Mouse (Mus musculus) kidney, embryonic 14.5 days (tissue): Measurements from ENCODE around the gene Zfp523. TPM values are rescaled to one million over a fixed set of nuclear protein-coding genes. Genes with fewer than 3 reads are reported as not detected.

Source experiments
- ATAC-seq: fragments of 200-750 bp; cut with Nextera tagmentation; 2 replicates; pipeline ENCODE4 v1.8.0; 2017; ENCODE audit warnings: moderate number of reproducible peaks, mild to moderate bottlenecking, moderate TSS enrichment, moderate library complexity; ENCODE audit not compliant: low FRiP score, low TSS enrichment
- H3K27ac ChIP-seq: fragments of 300-500 bp; sonication (generic); 2 replicates; pipeline ENCODE4 v1.5.1; 2014; ENCODE audit warnings: low read depth, mild to moderate bottlenecking, low read length, moderate library complexity, mixed read lengths
- H3K27me3 ChIP-seq: fragments of 300-500 bp; sonication (generic); 2 replicates; pipeline ENCODE4 v1.6.1; 2014; ENCODE audit warnings: mild to moderate bottlenecking, low read length; ENCODE audit not compliant: control insufficient read depth, insufficient read depth
- H3K36me3 ChIP-seq: fragments of 300-500 bp; sonication (generic); 2 replicates; pipeline ENCODE4 v1.6.1; 2014; ENCODE audit warnings: low read length, mixed read lengths; ENCODE audit not compliant: control insufficient read depth, insufficient read depth
- H3K4me1 ChIP-seq: fragments of 300-500 bp; sonication (generic); 2 replicates; pipeline ENCODE4 v1.6.1; 2014; ENCODE audit warnings: low read length, mixed read lengths; ENCODE audit not compliant: control insufficient read depth, insufficient read depth
- H3K4me2 ChIP-seq: fragments of 300-500 bp; sonication (generic); replicated peaks from 2 replicates; pipeline ENCODE4 v1.6.1; 2014; ENCODE audit warnings: low read depth, mild to moderate bottlenecking, low read length
- H3K4me3 ChIP-seq: fragments of 300-500 bp; sonication (generic); 2 replicates; pipeline ENCODE4 v1.5.1; 2014; ENCODE audit warnings: mild to moderate bottlenecking, low read length
- H3K9ac ChIP-seq: fragments of 300-500 bp; sonication (generic); 2 replicates; pipeline ENCODE4 v1.6.1; 2014; ENCODE audit warnings: low read depth, mild to moderate bottlenecking, low read length, moderate library complexity
- H3K9me3 ChIP-seq: fragments of 300-500 bp; sonication (generic); 2 replicates; pipeline ENCODE4 v1.6.1; 2016; ENCODE audit warnings: low read length; ENCODE audit not compliant: control insufficient read depth
- WGBS: fragments of 180-500 bp; shearing (Covaris S2); extraction: QIAGEN DNeasy Blood & Tissue Kit; methylation state at CpG from one replicate; pipeline ENCODE4 v1.1.7; 2014; 5-methylcytosine and 5-hydroxymethylcytosine counted together
- polyA plus RNA-seq: library from polyadenylated mRNA; unstranded; fragments of >200 nt; fragmentation: Nextera tagmentation; extraction: Ambion mirVana; gene quantifications from 2 replicates; pipeline ENCODE4 v1.2.1, GENCODE M21; 2014

The Zfp523 gene
- 38.0 and 39.7 TPM in 2 replicates for polyA plus RNA-seq

- peak within 1 kb of the TSS; percentile 87 for H3K4me3 ChIP-seq
- H3K36me3 ChIP-seq, result peaks cover 4% of the 10 kb centered on the region; the same call in 1 of the 2 replicates
- H3K9ac ChIP-seq, result peak within 1 kb of the TSS; percentile 97
- peak within 1 kb of the TSS; percentile 94 for H3K27ac ChIP-seq
- WGBS, result under 1% methylated on average over 82 of the region's 82 CpGs
- peaks cover 29% of the 10 kb centered on the region for H3K4me1 ChIP-seq
- H3K9me3 ChIP-seq, result no peaks in the 10 kb centered on the region
- H3K4me2 ChIP-seq, result peak within 1 kb of the TSS; percentile 94
- no peaks in the 10 kb centered on the region for H3K27me3 ChIP-seq
- ATAC-seq, result peak; percentile 82
Measured at GRCm38 (mm10) chr17:28176775-28177539, at the start of gene Zfp523. Gene Zfp523 (plus strand): TSS chr17:28177129.

- Histone ChIP-seq H3K27ac (no peak overlapping the region), H3K4me1 (peaks cover 4% of the 10 kb centered on the region; the same call in 1 of the 2 replicates), H3K4me2 (no peak overlapping the region), H3K36me3 (no peaks in the 10 kb centered on the region), H3K9me3 (no peaks in the 10 kb centered on the region), H3K27me3 (no peaks in the 10 kb centered on the region), H3K9ac (no peak overlapping the region), H3K4me3 (no peak overlapping the region)
- no peak for ATAC-seq
- 90% methylated on average over 5 of the region's 5 CpGs for WGBS
Measured at GRCm38 (mm10) chr17:28129796-28130195, 47.1 kb upstream of the Zfp523 start.

GRCm38 (mm10) chr17:28130391-28131125 lies 46.4 kb upstream of the Zfp523 start:
- no peaks in the 10 kb centered on the region for H3K36me3 ChIP-seq
- no peak overlapping the region for H3K27ac ChIP-seq
- ATAC-seq, result no peak
- H3K4me3 ChIP-seq, result no peak overlapping the region
- no peak overlapping the region for H3K4me2 ChIP-seq
- H3K9me3 ChIP-seq, result no peaks in the 10 kb centered on the region
- 65% methylated on average over 5 of the region's 5 CpGs for WGBS
- peaks cover 4% of the 10 kb centered on the region; the same call in 1 of the 2 replicates for H3K4me1 ChIP-seq
- H3K9ac ChIP-seq, result no peak overlapping the region
- H3K27me3 ChIP-seq, result no peaks in the 10 kb centered on the region

- H3K4me2 ChIP-seq, result no peak overlapping the region
- H3K27me3 ChIP-seq, result no peaks in the 10 kb centered on the region
- no peak for ATAC-seq
- no peak overlapping the region for H3K9ac ChIP-seq
- no peak overlapping the region for H3K4me3 ChIP-seq
- peaks cover 5% of the 10 kb centered on the region for H3K4me1 ChIP-seq
- H3K9me3 ChIP-seq, result no peaks in the 10 kb centered on the region
- H3K36me3 ChIP-seq, result no peaks in the 10 kb centered on the region
- H3K27ac ChIP-seq, result no peak overlapping the region
Measured at GRCm38 (mm10) chr17:28131156-28131555, 45.8 kb upstream of the Zfp523 start.

- no peak overlapping the region for H3K4me2 ChIP-seq
- WGBS, result 9% methylated on average over 14 of the region's 14 CpGs
- H3K4me3 ChIP-seq, result no peak overlapping the region
- H3K9ac ChIP-seq, result no peak overlapping the region
- H3K9me3 ChIP-seq, result no peaks in the 10 kb centered on the region
- no peaks in the 10 kb centered on the region for H3K27me3 ChIP-seq
- H3K4me1 ChIP-seq, result peaks cover 10% of the 10 kb centered on the region
- peak; percentile 34; the same call in 1 of the 2 replicates for ATAC-seq
- H3K36me3 ChIP-seq, result no peaks in the 10 kb centered on the region
- no peak overlapping the region for H3K27ac ChIP-seq
Measured at GRCm38 (mm10) chr17:28133193-28133592, 43.7 kb upstream of the Zfp523 start.

- H3K4me1 ChIP-seq, result peaks cover 10% of the 10 kb centered on the region
- WGBS, result 52% methylated on average over 3 of the region's 3 CpGs
Measured at GRCm38 (mm10) chr17:28135496-28135895, 41.4 kb upstream of the Zfp523 start.

GRCm38 (mm10) chr17:28136266-28136665 lies 40.7 kb upstream of the Zfp523 start:
- no peaks in the 10 kb centered on the region for H3K27me3 ChIP-seq
- H3K4me1 ChIP-seq, result peaks cover 11% of the 10 kb centered on the region
- H3K9me3 ChIP-seq, result no peaks in the 10 kb centered on the region
- H3K4me3 ChIP-seq, result no peak overlapping the region
- 36% methylated on average over 5 of the region's 5 CpGs for WGBS
- no peak overlapping the region for H3K9ac ChIP-seq
- H3K4me2 ChIP-seq, result no peak overlapping the region
- H3K36me3 ChIP-seq, result no peaks in the 10 kb centered on the region
- H3K27ac ChIP-seq, result peak overlapping the region; percentile 11; the same call in 1 of the 2 replicates
- ATAC-seq, result no peak

More at GRCm38 (mm10) chr17:28135496-28135895, 41.4 kb upstream of the Zfp523 start:
- no peak overlapping the region for H3K9ac ChIP-seq
- H3K4me3 ChIP-seq, result no peak overlapping the region
- H3K4me2 ChIP-seq, result no peak overlapping the region
- no peaks in the 10 kb centered on the region for H3K9me3 ChIP-seq
- no peak for ATAC-seq
- H3K27ac ChIP-seq, result no peak overlapping the region
- no peaks in the 10 kb centered on the region for H3K36me3 ChIP-seq
- no peaks in the 10 kb centered on the region for H3K27me3 ChIP-seq

- Histone ChIP-seq H3K9me3 (no peaks in the 10 kb centered on the region), H3K27ac (no peak overlapping the region), H3K36me3 (no peaks in the 10 kb centered on the region), H3K4me2 (no peak overlapping the region), H3K4me1 (peaks cover 15% of the 10 kb centered on the region), H3K4me3 (no peak overlapping the region), H3K27me3 (no peaks in the 10 kb centered on the region), H3K9ac (no peak overlapping the region)
- WGBS, result 86% methylated on average over 8 of the region's 8 CpGs
- no peak for ATAC-seq
Measured at GRCm38 (mm10) chr17:28138013-28138412, 38.9 kb upstream of the Zfp523 start.

GRCm38 (mm10) chr17:28138685-28139084 lies 38.2 kb upstream of the Zfp523 start:
- no peak overlapping the region for H3K27ac ChIP-seq
- no peak for ATAC-seq
- WGBS, result 61% methylated on average over 9 of the region's 9 CpGs

More at GRCm38 (mm10) chr17:28138685-28139084, 38.2 kb upstream of the Zfp523 start:
- H3K4me3 ChIP-seq, result no peak overlapping the region
- H3K4me1 ChIP-seq, result peaks cover 19% of the 10 kb centered on the region
- no peaks in the 10 kb centered on the region for H3K9me3 ChIP-seq
- H3K36me3 ChIP-seq, result no peaks in the 10 kb centered on the region
- no peak overlapping the region for H3K9ac ChIP-seq
- H3K27me3 ChIP-seq, result no peaks in the 10 kb centered on the region
- H3K4me2 ChIP-seq, result no peak overlapping the region
